8 mouse cellular contexts compared by ENCODE assay signal in genomic region chr1:38128919-38129436, GRCm38 (mm10). TPM values are rescaled to one million over a fixed set of nuclear protein-coding genes. Genes with fewer than 3 reads are reported as not detected.
DNase-seq lines count a peak whose midpoint lies in the region; ATAC-seq and TF ChIP-seq lines count a peak whose summit lies in the region.

No protein-coding gene starts in this region.

- no peak for TF ChIP-seq CTCF in kidney, postnatal 0 days (IDR thresholded peaks at IDR 0.05; ENCODE audit: low read depth)
- TF ChIP-seq CTCF in liver, embryonic 14.5 days (IDR thresholded peaks at IDR 0.05; ENCODE audit: low read depth) = no peak

- H3K4me1 ChIP-seq in embryonic facial prominence, embryonic 15.5 days = peaks cover 16% of the 10 kb centered on the region
- H3K4me1 ChIP-seq in heart, embryonic 12.5 days (replicated peaks) = peaks cover 25% of the 10 kb centered on the region
- peaks cover 7% of the 10 kb centered on the region; the same call in 1 of the 2 replicates for H3K4me1 ChIP-seq in kidney, postnatal 0 days (replicated peaks; ENCODE audit: insufficient read depth, low read length)
- peaks cover 14 to 29% of the 10 kb centered on the region in 2 experiments for H3K4me1 ChIP-seq in liver, embryonic 14.5 days (replicated peaks; ENCODE audit: control insufficient read depth in 2 of 2, insufficient read depth in 2 of 2, low read length in 1 of 2)
- peaks cover 15% of the 10 kb centered on the region for H3K4me1 ChIP-seq in neural tube, embryonic 12.5 days
- H3K4me1 ChIP-seq in stomach, embryonic 16.5 days (ENCODE audit: control insufficient read depth, insufficient read depth, low read length) = peaks cover 28% of the 10 kb centered on the region

- no peak for TF ChIP-seq EP300 in liver, embryonic 14.5 days (IDR thresholded peaks at IDR 0.05; ENCODE audit: low read depth)

- peak overlapping the region; percentile 81 for H3K4me3 ChIP-seq in embryonic facial prominence, embryonic 15.5 days (replicated peaks)
- peak overlapping the region; percentile 87 for H3K4me3 ChIP-seq in heart, embryonic 12.5 days
- peak overlapping the region; percentile 70 for H3K4me3 ChIP-seq in kidney, postnatal 0 days (replicated peaks; ENCODE audit: low read depth, low read length)
- peak overlapping the region; percentile 79 to 92 for H3K4me3 ChIP-seq in liver, embryonic 14.5 days (ENCODE audit: insufficient read depth in 1 of 2, low read depth in 2 of 2, low read length in 2 of 2)
- H3K4me3 ChIP-seq in neural tube, embryonic 12.5 days = peak overlapping the region; percentile 88
- H3K4me3 ChIP-seq in stomach, embryonic 16.5 days (replicated peaks; ENCODE audit: low read length) = peak overlapping the region; percentile 85

- H3K27ac ChIP-seq in embryonic facial prominence, embryonic 15.5 days (replicated peaks) = peak overlapping the region; percentile 91
- peak overlapping the region; percentile 89 for H3K27ac ChIP-seq in heart, embryonic 12.5 days (ENCODE audit: poor library complexity, severe bottlenecking)
- H3K27ac ChIP-seq in kidney, postnatal 0 days = peak overlapping the region; percentile 89
- peak overlapping the region; percentile 51 for H3K27ac ChIP-seq in liver, embryonic 14.5 days
- peak overlapping the region; percentile 92 for H3K27ac ChIP-seq in neural tube, embryonic 12.5 days
- peak overlapping the region; percentile 82 for H3K27ac ChIP-seq in stomach, embryonic 16.5 days (ENCODE audit: low read length)

- peak overlapping the region; percentile 88 for H3K4me2 ChIP-seq in embryonic facial prominence, embryonic 15.5 days (replicated peaks)
- H3K4me2 ChIP-seq in heart, embryonic 12.5 days = peak overlapping the region; percentile 93
- H3K4me2 ChIP-seq in kidney, postnatal 0 days (ENCODE audit: low read length) = peak overlapping the region; percentile 93
- peak overlapping the region; percentile 90 for H3K4me2 ChIP-seq in liver, embryonic 14.5 days (ENCODE audit: low read depth)
- H3K4me2 ChIP-seq in neural tube, embryonic 12.5 days (replicated peaks) = peak overlapping the region; percentile 84
- H3K4me2 ChIP-seq in stomach, embryonic 16.5 days (ENCODE audit: low read depth, low read length) = peak overlapping the region; percentile 90

- H3K36me3 ChIP-seq in embryonic facial prominence, embryonic 15.5 days = no peaks in the 10 kb centered on the region
- H3K36me3 ChIP-seq in heart, embryonic 12.5 days = no peaks in the 10 kb centered on the region
- no peaks in the 10 kb centered on the region for H3K36me3 ChIP-seq in kidney, postnatal 0 days (ENCODE audit: insufficient read depth, low read length)
- no peaks in the 10 kb centered on the region for H3K36me3 ChIP-seq in liver, embryonic 14.5 days (replicated peaks; ENCODE audit: control insufficient read depth, insufficient read depth, low read depth)
- no peaks in the 10 kb centered on the region for H3K36me3 ChIP-seq in neural tube, embryonic 12.5 days
- no peaks in the 10 kb centered on the region for H3K36me3 ChIP-seq in stomach, embryonic 16.5 days (ENCODE audit: control insufficient read depth, insufficient read depth, low read length)

- ATAC-seq in embryonic facial prominence, embryonic 15.5 days (ENCODE audit: insufficient number of reproducible peaks, low FRiP score, low TSS enrichment, low read depth) = no peak; the same call in 1 of the 2 replicates
- ATAC-seq in heart, embryonic 12.5 days (ENCODE audit: insufficient number of reproducible peaks, low FRiP score) = peak; percentile 43
- peak; percentile 19 for ATAC-seq in kidney, postnatal 0 days (replicated peaks; ENCODE audit: low FRiP score, low read depth)
- ATAC-seq in liver, embryonic 14.5 days (ENCODE audit: insufficient read depth) = peak; percentile 27; the same call in 1 of the 2 replicates
- peak; percentile 45 for ATAC-seq in neural tube, embryonic 12.5 days (ENCODE audit: low FRiP score, low read depth)
- peak; percentile 11; the same call in 1 of the 2 replicates for ATAC-seq in stomach, embryonic 16.5 days (ENCODE audit: insufficient read depth, low FRiP score)

- under 1% methylated on average over 43 of the region's 68 CpGs for WGBS in embryonic facial prominence, embryonic 15.5 days
- WGBS in heart, embryonic 12.5 days = under 1% methylated on average over 66 of the region's 68 CpGs
- under 1% methylated on average over 63 of the region's 68 CpGs for WGBS in kidney, postnatal 0 days
- 2% methylated on average over 43 of the region's 68 CpGs for WGBS in liver, embryonic 14.5 days (ENCODE audit: insufficient replicate concordance)
- WGBS in neural tube, embryonic 12.5 days = under 1% methylated on average over 67 of the region's 68 CpGs
- WGBS in stomach, embryonic 16.5 days = under 1% methylated on average over 44 of the region's 68 CpGs

- H3K9me3 ChIP-seq in embryonic facial prominence, embryonic 15.5 days (replicated peaks) = no peaks in the 10 kb centered on the region
- H3K9me3 ChIP-seq in heart, embryonic 12.5 days (replicated peaks) = no peaks in the 10 kb centered on the region
- H3K9me3 ChIP-seq in kidney, postnatal 0 days (replicated peaks; ENCODE audit: low read length) = no peaks in the 10 kb centered on the region
- H3K9me3 ChIP-seq in liver, embryonic 14.5 days (ENCODE audit: control insufficient read depth, low read length) = no peaks in the 10 kb centered on the region
- H3K9me3 ChIP-seq in neural tube, embryonic 12.5 days = no peaks in the 10 kb centered on the region
- no peaks in the 10 kb centered on the region for H3K9me3 ChIP-seq in stomach, embryonic 16.5 days (replicated peaks; ENCODE audit: control insufficient read depth, low read length)

- H3K9ac ChIP-seq in embryonic facial prominence, embryonic 15.5 days = peak overlapping the region; percentile 75
- H3K9ac ChIP-seq in heart, embryonic 12.5 days = peak overlapping the region; percentile 94
- H3K9ac ChIP-seq in kidney, postnatal 0 days (ENCODE audit: low read depth, low read length) = peak overlapping the region; percentile 79
- H3K9ac ChIP-seq in liver, embryonic 14.5 days (replicated peaks) = peak overlapping the region; percentile 82
- H3K9ac ChIP-seq in neural tube, embryonic 12.5 days = peak overlapping the region; percentile 96
- peak overlapping the region; percentile 93 for H3K9ac ChIP-seq in stomach, embryonic 16.5 days (ENCODE audit: low read length)

- peak; percentile 55 to 63 for DNase-seq in B cell, adult 2 months
- peak; percentile 72 to 81 for DNase-seq in adrenal gland, postnatal 36 days
- DNase-seq in kidney, postnatal 0 days (ENCODE audit: low spot score) = peak; percentile 32
- peak in 2 of 3 experiments; percentile 22 to 36 for DNase-seq in liver, embryonic 14.5 days (ENCODE audit: low read depth in 3 of 3, low spot score in 3 of 3)

- H3K27me3 ChIP-seq in embryonic facial prominence, embryonic 15.5 days = no peaks in the 10 kb centered on the region
- H3K27me3 ChIP-seq in heart, embryonic 12.5 days (replicated peaks) = no peaks in the 10 kb centered on the region
- H3K27me3 ChIP-seq in kidney, postnatal 0 days (ENCODE audit: insufficient read depth, low read length) = no peaks in the 10 kb centered on the region
- H3K27me3 ChIP-seq in liver, embryonic 14.5 days (ENCODE audit: control insufficient read depth, insufficient read depth, low read length) = no peaks in the 10 kb centered on the region
- no peaks in the 10 kb centered on the region for H3K27me3 ChIP-seq in neural tube, embryonic 12.5 days (replicated peaks)
- no peaks in the 10 kb centered on the region for H3K27me3 ChIP-seq in stomach, embryonic 16.5 days (ENCODE audit: control insufficient read depth, insufficient read depth, low read length)

RNA-seq across cellular contexts. Expression of gene Rev1, which starts 0.6 kb away (rescaled TPM):
- total RNA-seq in adrenal gland, postnatal 36 days (2021) = 10 to 100 TPM; 22.4 to 23.5 TPM
- 27.6 and 27.9 TPM in 2 replicates for polyA plus RNA-seq in embryonic facial prominence, embryonic 15.5 days (2015; fragmentation: Nextera tagmentation; extraction: Ambion mirVana)
- polyA plus RNA-seq in heart, embryonic 12.5 days (2016; fragmentation: Nextera tagmentation; extraction: Ambion mirVana) = 30.6 and 31.1 TPM in 2 replicates
- 12.5 and 13.9 TPM in 2 replicates for polyA plus RNA-seq in kidney, postnatal 0 days (2015; fragmentation: Nextera tagmentation; extraction: Ambion mirVana)
- 11.6 and 14.6 TPM in 2 replicates for polyA plus RNA-seq in liver, embryonic 14.5 days (2012; rRNA removed)
- polyA plus RNA-seq in liver, embryonic 14.5 days (2014; fragmentation: Nextera tagmentation; extraction: Ambion mirVana) = 13.0 and 14.1 TPM in 2 replicates
- polyA plus RNA-seq in neural tube, embryonic 12.5 days (2016; fragmentation: Nextera tagmentation; extraction: Ambion mirVana) = 38.6 and 43.5 TPM in 2 replicates
- polyA plus RNA-seq in stomach, embryonic 16.5 days (2015; fragmentation: Nextera tagmentation; extraction: Ambion mirVana) = 19.4 and 21.5 TPM in 2 replicates
